Mouse (Mus musculus): ENCODE data around the gene Gm10073. TPM values are rescaled to one million over a fixed set of nuclear protein-coding genes. Genes with fewer than 3 reads are reported as not detected.
"Not testable (repeated sequence)": the region's sequence is repeated elsewhere in the genome, so short reads cannot be mapped to it uniquely, and the experiment has no call there.

The Gm10073 gene
- polyA plus RNA-seq, 1 experiment from 2014 or later: 6.3 TPM

DNA sequence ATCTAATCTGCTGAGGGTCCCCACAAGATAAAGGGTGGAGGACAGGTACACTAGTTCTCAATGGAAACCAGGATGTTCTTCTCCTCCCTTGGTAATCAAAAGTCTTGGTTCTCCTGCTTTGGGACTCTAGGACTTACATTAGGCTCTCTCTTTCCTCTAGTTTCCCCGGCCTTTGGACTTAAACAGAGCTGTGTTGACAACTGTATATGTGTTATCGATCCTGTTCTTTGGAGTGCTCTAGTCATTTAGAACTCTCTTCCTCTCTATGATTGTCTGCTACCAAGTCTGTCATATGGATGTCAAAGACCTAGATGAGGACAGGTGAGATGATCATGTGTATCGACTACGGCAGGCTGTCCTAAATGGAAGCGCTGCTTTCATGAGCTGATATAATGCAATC lies 23.8 kb upstream of the Gm10073 start:
- Histone ChIP-seq H3K36me3 (no peaks in the 10 kb centered on the region), H3K9ac (replicated peaks) (no peak overlapping the region), H3K27ac (no peak overlapping the region), H3K4me2 (no peak overlapping the region), H3K27me3 (peaks cover 26% of the 10 kb centered on the region), H3K4me1 (replicated peaks) (no peaks in the 10 kb centered on the region), H3K4me3 (replicated peaks) (no peak overlapping the region), H3K9me3 (no peaks in the 10 kb centered on the region)
- WGBS: 94% methylated on average over 5 of the region's 5 CpGs
- ATAC-seq (ENCODE audit: insufficient number of reproducible peaks, insufficient read depth, low FRiP score, low TSS enrichment, low read depth): no peak

DNA sequence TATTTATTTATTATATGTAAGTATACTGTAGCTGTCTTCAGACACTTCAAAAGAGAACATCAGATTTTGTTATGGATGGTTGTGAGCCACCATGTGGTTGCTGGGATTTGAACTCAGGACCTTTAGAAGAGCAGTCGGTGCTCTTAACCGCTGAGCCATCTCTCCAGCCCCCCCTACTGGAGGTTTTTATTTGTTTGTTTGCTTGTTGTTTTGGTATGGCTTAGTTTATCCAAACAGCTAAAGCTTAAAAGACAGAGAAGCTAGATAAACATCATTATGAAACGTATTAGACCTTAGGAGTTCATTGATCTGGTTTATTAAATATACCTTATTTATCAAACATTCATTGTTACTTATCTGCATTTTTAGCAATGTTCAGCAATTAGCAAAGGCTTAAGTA lies 22.4 kb upstream of the Gm10073 start:
- 90% methylated on average over 3 of the region's 3 CpGs for WGBS
- peaks cover 11% of the 10 kb centered on the region for H3K27me3 ChIP-seq
- H3K4me3 ChIP-seq (replicated peaks); H3K4me1 ChIP-seq (replicated peaks); H3K9ac ChIP-seq (replicated peaks); H3K36me3 ChIP-seq; ATAC-seq (ENCODE audit: insufficient number of reproducible peaks, insufficient read depth, low FRiP score, low TSS enrichment, low read depth); H3K9me3 ChIP-seq; H3K4me2 ChIP-seq; H3K27ac ChIP-seq: not testable (repeated sequence)

DNA sequence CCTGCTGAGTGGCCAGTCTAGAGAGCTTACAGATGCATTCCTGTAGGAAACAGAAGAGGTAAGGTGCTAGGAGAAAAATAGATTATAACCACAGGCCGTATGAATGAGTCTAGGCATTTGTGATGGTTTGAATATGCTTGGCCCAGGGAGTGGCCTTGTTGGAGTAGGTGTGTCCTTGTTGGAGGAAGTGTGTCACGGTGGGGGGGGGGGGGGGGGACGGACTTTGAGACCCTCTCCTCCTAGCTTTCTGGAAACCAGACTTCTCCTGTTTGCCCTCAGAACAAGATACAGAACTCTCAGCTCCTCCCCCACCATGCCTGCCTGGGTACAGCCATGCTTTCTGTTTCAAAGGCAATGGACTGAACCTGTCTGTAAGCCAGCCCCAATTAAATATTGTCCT lies 19.2 kb upstream of the Gm10073 start:
- no peak overlapping the region for H3K4me3 ChIP-seq (replicated peaks)
- no peak for ATAC-seq (ENCODE audit: insufficient number of reproducible peaks, insufficient read depth, low FRiP score, low TSS enrichment, low read depth)
- no peaks in the 10 kb centered on the region for H3K36me3 ChIP-seq
- no peak overlapping the region for H3K27ac ChIP-seq
- no peaks in the 10 kb centered on the region for H3K4me1 ChIP-seq (replicated peaks)
- no peak overlapping the region for H3K4me2 ChIP-seq
- no peaks in the 10 kb centered on the region for H3K27me3 ChIP-seq
- WGBS: 79% methylated on average over 3 of the region's 3 CpGs
- no peak overlapping the region for H3K9ac ChIP-seq (replicated peaks)
- no peaks in the 10 kb centered on the region for H3K9me3 ChIP-seq

DNA sequence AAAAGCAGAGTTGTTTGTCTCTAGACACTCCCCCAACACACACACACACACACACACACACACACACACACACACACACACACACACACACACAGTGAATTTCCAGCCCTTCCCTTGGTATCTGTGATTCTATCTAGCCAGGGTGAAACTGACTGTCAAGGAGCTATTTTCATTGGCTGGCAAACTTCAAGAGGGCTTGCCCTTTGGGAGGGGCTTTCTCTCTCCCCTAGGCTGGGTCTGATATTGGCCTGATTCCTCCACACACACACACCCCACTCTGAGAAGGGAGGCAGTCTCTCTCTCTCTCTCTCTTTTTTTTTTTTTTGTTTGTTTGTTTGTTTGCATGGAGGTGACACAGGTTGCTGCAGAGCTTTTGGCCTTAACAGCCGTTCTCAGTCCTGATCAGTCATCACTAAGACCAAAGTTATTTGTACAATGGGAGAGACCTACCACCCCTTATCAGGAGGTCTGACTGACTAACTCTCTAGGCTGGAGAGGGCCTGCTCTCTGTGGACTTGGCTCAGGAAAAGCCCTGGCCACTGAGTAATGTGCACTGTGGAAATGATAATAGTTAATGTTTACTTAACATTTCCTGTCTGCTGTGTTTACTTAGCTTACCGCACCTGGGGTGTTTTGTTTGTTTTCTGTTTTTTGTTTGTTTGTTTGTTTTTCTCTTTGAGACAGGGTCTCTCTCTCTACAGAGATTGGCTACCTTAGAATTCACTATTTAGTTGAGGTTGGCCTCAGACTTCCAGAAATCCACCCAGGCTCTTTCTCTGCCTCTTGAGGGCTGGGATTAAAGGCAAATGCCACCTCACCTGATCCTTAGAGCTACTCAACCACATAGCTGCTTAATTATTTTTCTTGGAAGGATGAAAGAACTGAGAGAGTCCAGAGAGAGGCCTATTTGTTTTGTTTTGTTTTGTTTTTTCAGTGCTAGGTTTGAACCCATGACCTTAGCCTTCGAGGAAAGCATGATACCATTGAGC lies 15.5 kb upstream of the Gm10073 start:
- Histone ChIP-seq H3K27me3 (no peaks in the 10 kb centered on the region), H3K36me3 (no peaks in the 10 kb centered on the region), H3K27ac (no peak overlapping the region), H3K4me2 (no peak overlapping the region), H3K9me3 (no peaks in the 10 kb centered on the region), H3K4me3 (replicated peaks) (no peak overlapping the region), H3K9ac (replicated peaks) (no peak overlapping the region), H3K4me1 (replicated peaks) (no peaks in the 10 kb centered on the region; the same call in 1 of the 2 replicates)
- 74% methylated on average over 3 of the region's 3 CpGs for WGBS
- no peak for ATAC-seq (ENCODE audit: insufficient number of reproducible peaks, insufficient read depth, low FRiP score, low TSS enrichment, low read depth)

DNA sequence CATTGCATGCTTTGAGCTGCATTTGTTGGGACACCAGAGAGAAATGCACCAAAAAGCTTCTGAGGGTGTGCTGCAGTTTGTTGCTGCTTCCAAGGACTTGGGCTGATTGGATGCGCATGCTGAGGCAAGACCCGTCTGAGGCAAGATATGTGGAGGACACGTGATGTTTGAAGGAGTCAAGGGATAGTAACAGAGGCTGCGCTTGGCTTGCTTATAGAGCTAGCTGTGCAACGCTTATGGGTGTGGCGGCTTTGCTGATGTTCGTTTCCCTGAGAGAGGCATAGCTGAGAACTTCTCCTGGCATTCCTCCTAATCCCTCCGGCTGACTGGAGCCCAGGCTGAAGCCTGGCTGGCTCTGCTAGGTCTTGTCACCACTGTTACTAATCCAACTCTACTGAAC lies 13.6 kb upstream of the Gm10073 start:
- no peak overlapping the region for H3K4me2 ChIP-seq
- no peak overlapping the region for H3K9ac ChIP-seq (replicated peaks)
- H3K36me3 ChIP-seq: no peaks in the 10 kb centered on the region
- ATAC-seq (ENCODE audit: insufficient number of reproducible peaks, insufficient read depth, low FRiP score, low TSS enrichment, low read depth): no peak
- H3K27ac ChIP-seq: no peak overlapping the region
- H3K9me3 ChIP-seq: no peaks in the 10 kb centered on the region
- 86% methylated on average over 8 of the region's 8 CpGs for WGBS
- H3K4me1 ChIP-seq (replicated peaks): no peaks in the 10 kb centered on the region; the same call in 1 of the 2 replicates
- no peaks in the 10 kb centered on the region for H3K27me3 ChIP-seq
- H3K4me3 ChIP-seq (replicated peaks): no peak overlapping the region

DNA sequence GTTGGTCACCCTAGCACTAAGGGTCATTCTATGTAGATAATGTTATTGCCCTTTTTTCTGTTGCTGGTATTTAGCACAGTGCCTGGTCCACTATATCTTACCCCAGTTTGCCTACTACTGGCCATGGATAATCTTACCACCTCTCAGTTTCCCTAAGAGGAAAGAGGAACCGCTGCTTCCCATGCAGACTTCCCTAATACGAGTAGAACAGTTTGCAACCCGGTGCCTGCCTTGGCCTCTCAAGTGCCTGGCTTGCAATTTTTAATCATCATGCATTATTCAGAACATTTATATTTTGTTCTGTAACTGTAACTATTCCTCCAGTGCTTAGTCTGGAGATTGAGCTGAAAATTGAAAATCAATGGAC lies 12.4 kb upstream of the Gm10073 start:
- Histone ChIP-seq H3K4me1 (replicated peaks) (no peaks in the 10 kb centered on the region; the same call in 1 of the 2 replicates), H3K9ac (replicated peaks) (no peak overlapping the region), H3K4me2 (no peak overlapping the region), H3K9me3 (no peaks in the 10 kb centered on the region), H3K4me3 (replicated peaks) (no peak overlapping the region), H3K27ac (no peak overlapping the region), H3K27me3 (no peaks in the 10 kb centered on the region), H3K36me3 (no peaks in the 10 kb centered on the region)
- no peak for ATAC-seq (ENCODE audit: insufficient number of reproducible peaks, insufficient read depth, low FRiP score, low TSS enrichment, low read depth)
- 95% methylated on average over 3 of the region's 3 CpGs for WGBS

DNA sequence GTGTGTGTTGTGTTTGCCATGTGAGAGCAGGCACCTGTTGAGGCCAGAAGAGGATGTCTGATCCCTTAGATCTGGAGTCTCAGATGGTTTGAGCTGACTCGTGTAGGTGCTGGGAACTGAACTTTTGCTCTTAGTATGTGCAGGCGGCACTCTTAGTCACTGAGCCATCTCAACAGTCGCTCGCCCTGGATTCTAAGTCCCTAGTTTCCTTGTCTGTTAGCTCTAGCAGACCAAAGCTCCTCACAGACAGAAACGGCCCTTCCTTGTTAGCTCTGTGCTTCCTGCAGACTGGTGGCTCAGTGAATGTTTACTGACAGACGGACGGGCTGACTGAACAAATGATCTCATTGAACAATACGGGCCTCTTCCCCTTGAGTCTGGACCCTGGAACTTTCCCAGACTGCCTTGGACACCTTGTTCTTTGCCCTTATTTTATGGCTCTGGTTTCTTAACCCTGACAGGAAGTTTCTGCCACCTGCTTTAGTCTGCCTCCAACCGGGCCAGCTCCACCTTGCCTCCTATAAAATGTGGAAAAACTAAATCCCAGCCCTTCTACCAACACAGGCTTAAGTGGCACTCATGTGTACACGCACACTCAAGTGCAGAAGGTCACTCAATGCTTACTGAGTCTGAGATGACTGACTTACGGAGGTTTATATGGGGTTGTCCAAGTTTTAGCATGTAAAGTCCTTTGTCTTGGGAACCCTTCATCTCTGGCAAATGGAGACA lies 11.8 kb upstream of the Gm10073 start:
- Histone ChIP-seq H3K27me3 (no peaks in the 10 kb centered on the region), H3K9ac (replicated peaks) (no peak overlapping the region), H3K27ac (no peak overlapping the region), H3K36me3 (no peaks in the 10 kb centered on the region), H3K9me3 (no peaks in the 10 kb centered on the region), H3K4me3 (replicated peaks) (no peak overlapping the region), H3K4me1 (replicated peaks) (no peaks in the 10 kb centered on the region; the same call in 1 of the 2 replicates), H3K4me2 (no peak overlapping the region)
- WGBS: 59% methylated on average over 11 of the region's 11 CpGs
- no peak for ATAC-seq (ENCODE audit: insufficient number of reproducible peaks, insufficient read depth, low FRiP score, low TSS enrichment, low read depth)

DNA sequence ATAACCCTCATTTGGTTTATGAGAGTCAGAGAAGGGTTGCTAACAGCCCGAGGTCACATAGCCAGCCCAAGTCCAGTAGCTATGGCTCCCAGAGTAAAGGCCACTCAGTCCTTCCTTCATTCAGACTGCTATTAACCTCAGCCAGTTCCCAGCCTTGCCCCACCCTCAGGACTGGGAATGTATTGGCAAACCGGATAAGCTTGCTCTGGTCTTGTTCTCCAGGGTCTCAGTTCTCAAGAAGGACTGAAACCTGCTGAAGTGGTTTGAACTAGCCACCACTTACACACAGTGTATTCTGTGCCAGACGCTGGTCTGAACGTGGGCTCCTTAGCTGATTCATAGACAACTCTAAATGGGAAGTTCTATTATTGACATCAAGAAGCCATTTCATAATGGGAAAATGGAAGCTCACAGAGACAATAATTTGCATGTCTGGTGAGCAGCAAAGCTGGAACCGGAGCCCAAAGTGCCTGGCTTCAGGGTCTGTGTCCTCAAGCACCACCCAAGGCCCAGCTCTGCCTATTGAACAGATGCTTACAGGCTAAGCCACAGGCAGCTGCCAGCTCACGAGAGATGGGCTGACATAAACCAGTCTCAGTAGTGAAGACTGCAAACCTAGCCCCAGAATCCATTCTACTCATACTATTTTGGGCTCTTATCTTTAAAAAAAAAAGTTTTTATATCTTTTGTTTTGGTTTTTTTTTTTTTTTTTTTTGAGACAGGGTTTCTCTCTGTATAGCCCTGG lies 8.3 kb upstream of the Gm10073 start:
- Histone ChIP-seq H3K4me3 (replicated peaks) (no peak overlapping the region), H3K36me3 (no peaks in the 10 kb centered on the region), H3K9me3 (no peaks in the 10 kb centered on the region), H3K27ac (no peak overlapping the region), H3K27me3 (no peaks in the 10 kb centered on the region), H3K4me1 (replicated peaks) (peaks cover 5% of the 10 kb centered on the region; the same call in 1 of the 2 replicates), H3K9ac (replicated peaks) (no peak overlapping the region), H3K4me2 (no peak overlapping the region)
- WGBS: 66% methylated on average over 6 of the region's 6 CpGs
- no peak for ATAC-seq (ENCODE audit: insufficient number of reproducible peaks, insufficient read depth, low FRiP score, low TSS enrichment, low read depth)

DNA sequence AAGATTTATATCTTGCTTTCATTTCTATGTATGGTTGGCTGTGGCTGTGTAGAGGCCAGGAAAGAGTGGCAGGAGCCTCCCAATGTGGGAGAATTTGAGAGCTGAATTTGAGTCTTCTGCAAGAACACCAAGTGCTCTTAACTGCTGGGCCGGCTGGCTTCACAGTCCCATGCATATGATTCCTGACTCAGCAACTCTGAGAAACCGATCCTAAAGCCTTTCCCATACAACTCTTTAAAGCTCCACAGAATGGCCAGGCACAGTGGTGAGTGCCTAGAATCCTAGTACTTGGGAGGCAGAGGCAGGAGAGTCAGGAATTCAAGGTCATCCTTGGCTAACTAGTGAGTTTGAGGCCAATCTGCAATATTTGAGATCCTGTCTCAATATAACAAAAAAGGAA lies 6.2 kb upstream of the Gm10073 start:
- H3K9ac ChIP-seq (replicated peaks): no peak overlapping the region
- H3K27ac ChIP-seq: no peak overlapping the region
- 80% methylated on average over 2 of the region's 2 CpGs for WGBS
- ATAC-seq (ENCODE audit: insufficient number of reproducible peaks, insufficient read depth, low FRiP score, low TSS enrichment, low read depth): no peak
- no peak overlapping the region for H3K4me3 ChIP-seq (replicated peaks)
- H3K4me1 ChIP-seq (replicated peaks): 0 out of 2 replicates have a peak, but pooled peaks cover 5% of the 10 kb centered on the region
- no peaks in the 10 kb centered on the region for H3K27me3 ChIP-seq
- no peak overlapping the region for H3K4me2 ChIP-seq
- H3K36me3 ChIP-seq: no peaks in the 10 kb centered on the region
- no peaks in the 10 kb centered on the region for H3K9me3 ChIP-seq

DNA sequence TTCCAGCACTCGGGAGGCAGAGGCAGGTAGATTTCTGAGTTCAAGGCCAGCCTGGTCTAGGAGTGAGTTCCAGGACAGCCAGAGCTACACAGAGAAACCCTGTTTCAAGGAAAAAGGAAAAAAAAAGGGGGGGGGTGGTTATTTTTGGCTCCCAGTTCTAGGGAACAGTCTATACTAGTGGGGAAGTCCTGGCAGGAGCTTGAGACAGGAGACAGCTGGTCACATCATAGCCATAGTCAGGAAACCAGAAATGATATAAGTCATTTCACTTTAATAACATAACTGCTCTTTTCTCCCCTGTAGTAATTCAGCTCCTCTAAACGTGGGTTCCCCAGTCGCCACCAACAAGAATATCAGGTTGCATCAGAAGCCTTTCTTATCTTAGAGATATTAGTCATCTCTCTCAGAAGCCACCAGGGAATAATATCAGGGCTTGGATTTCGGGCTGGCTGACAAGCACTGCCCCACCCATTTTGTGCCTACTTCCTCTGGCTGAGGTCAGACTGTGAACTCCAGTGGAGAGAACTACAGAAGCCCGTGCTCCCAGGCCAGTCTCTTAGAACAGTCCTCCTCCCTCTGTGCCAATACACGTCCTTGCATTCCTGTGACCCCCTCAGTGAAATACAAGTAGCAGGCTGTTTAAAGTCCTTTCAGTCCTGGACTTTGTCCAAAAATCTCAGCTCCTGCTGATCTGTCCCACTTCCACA lies 3.7 kb upstream of the Gm10073 start:
- no peak overlapping the region for H3K27ac ChIP-seq
- no peak for ATAC-seq (ENCODE audit: insufficient number of reproducible peaks, insufficient read depth, low FRiP score, low TSS enrichment, low read depth)
- whole genome bisulfite sequencing: 39% methylated on average over 6 of the region's 6 CpGs
- no peaks in the 10 kb centered on the region for H3K27me3 ChIP-seq
- H3K4me1 ChIP-seq (replicated peaks): 0 out of 2 replicates have a peak, but pooled peaks cover 5% of the 10 kb centered on the region
- H3K9me3 ChIP-seq: no peaks in the 10 kb centered on the region
- no peak overlapping the region for H3K9ac ChIP-seq (replicated peaks)
- no peak overlapping the region for H3K4me2 ChIP-seq
- no peak overlapping the region for H3K4me3 ChIP-seq (replicated peaks)
- H3K36me3 ChIP-seq: no peaks in the 10 kb centered on the region

Measured in limb, embryonic 12.5 days (tissue).